Mouse (Mus musculus) fat pad, adult 2 months (tissue): ENCODE results near the gene Cactin.

ENCODE experiments used
- DNase-seq: peaks from one replicate; pipeline ENCODE4 v3.0.0-alpha.2; 2011; ENCODE audit warnings: low read depth, low spot score; ENCODE audit errors: extremely low read depth

Gene Cactin

GRCm38 (mm10) chr10:81320550-81321347 is at the start of gene Cactin:
Gene Cactin, plus strand, starts transcription at chr10:81321103.
- DNase-seq, result peak; percentile 99

GRCm38 (mm10) chr10:81272356-81272755 is 48.5 kb upstream of the Cactin start:
- no peak for DNase-seq

GRCm38 (mm10) chr10:81273842-81274241 is 47.1 kb upstream of the Cactin start:
- no peak for DNase-seq

- DNase-seq, result no peak
Observed at GRCm38 (mm10) chr10:81277676-81278075, 43.2 kb upstream of the Cactin start.

- DNase-seq, result no peak
Observed at GRCm38 (mm10) chr10:81279496-81279895, 41.4 kb upstream of the Cactin start.

GRCm38 (mm10) chr10:81284189-81284588 is 36.7 kb upstream of the Cactin start:
- DNase-seq, result no peak

- DNase-seq, result no peak
Observed at GRCm38 (mm10) chr10:81284719-81285118, 36.2 kb upstream of the Cactin start.

- no peak for DNase-seq
Observed at GRCm38 (mm10) chr10:81285694-81286450, 35.0 kb upstream of the Cactin start.

GRCm38 (mm10) chr10:81286586-81286985 is 34.3 kb upstream of the Cactin start:
- DNase-seq, result no peak

- no peak for DNase-seq
Observed at GRCm38 (mm10) chr10:81287513-81288157, 33.3 kb upstream of the Cactin start.

- DNase-seq, result no peak
Observed at GRCm38 (mm10) chr10:81288601-81289000, 32.3 kb upstream of the Cactin start.

- no peak for DNase-seq
Observed at GRCm38 (mm10) chr10:81289278-81289677, 31.6 kb upstream of the Cactin start.

GRCm38 (mm10) chr10:81289811-81290210 is 31.1 kb upstream of the Cactin start:
- no peak for DNase-seq

- DNase-seq, result no peak
Observed at GRCm38 (mm10) chr10:81290698-81291460, 30.0 kb upstream of the Cactin start.

GRCm38 (mm10) chr10:81291511-81292104 is 29.3 kb upstream of the Cactin start, which contains the start of gene Tjp3:
Gene Tjp3, minus strand, starts transcription at chr10:81291581.
- DNase-seq, result no peak

GRCm38 (mm10) chr10:81292554-81293333 is 28.2 kb upstream of the Cactin start, which contains the start of gene Pip5k1c:
Gene Pip5k1c, plus strand, starts transcription at chr10:81292963.
- peak; percentile 88 for DNase-seq

- no peak for DNase-seq
Observed at GRCm38 (mm10) chr10:81293334-81294030, 27.4 kb upstream of the Cactin start.

GRCm38 (mm10) chr10:81294442-81294841 is 26.5 kb upstream of the Cactin start:
- DNase-seq, result no peak

- DNase-seq, result no peak
Observed at GRCm38 (mm10) chr10:81295185-81295584, 25.7 kb upstream of the Cactin start.
